Mouse (Mus musculus) C2C12 (cell line): Measurements from ENCODE around the gene C6.

Experiments
- CEBPB ChIP-seq: IDR thresholded peaks from one replicate; pipeline ENCODE4 v1.6.1; 2011; ENCODE audit warnings: low read depth, mild to moderate bottlenecking, control low read depth, moderate library complexity
- CTCF ChIP-seq: IDR thresholded peaks from one replicate; pipeline ENCODE4 v1.5.1; 2011; ENCODE audit not compliant: control insufficient read depth, insufficient read depth, insufficient read length
- FOSL1 ChIP-seq: IDR thresholded peaks from one replicate; pipeline ENCODE4 v1.8.0; 2011; ENCODE audit warnings: mild to moderate bottlenecking, low read length; ENCODE audit not compliant: poor library complexity, insufficient read depth, severe bottlenecking
- MAX ChIP-seq: IDR thresholded peaks from one replicate; pipeline ENCODE4 v1.6.1; 2011; ENCODE audit warnings: mild to moderate bottlenecking, control low read depth
- MYOD1 ChIP-seq: IDR thresholded peaks from one replicate; pipeline ENCODE4 v1.6.1; 2011; ENCODE audit warnings: low read depth; ENCODE audit not compliant: control insufficient read depth, insufficient read length
- MYOG ChIP-seq: IDR thresholded peaks from one replicate; pipeline ENCODE4 v1.6.1; 2011; ENCODE audit not compliant: control insufficient read depth, insufficient read length; ENCODE audit errors: extremely low read depth
- USF1 ChIP-seq: IDR thresholded peaks from one replicate; pipeline ENCODE4 v1.6.1; 2011; ENCODE audit warnings: low read depth, mild to moderate bottlenecking, control low read depth, moderate library complexity

GRCm38 (mm10) chr15:4816752-4817493 is 89.9 kb downstream of the C6 start:
- no peak for TF ChIP-seq CTCF
- TF ChIP-seq USF1, result no peak
- TF ChIP-seq MAX, result no peak
- no peak for TF ChIP-seq MYOG
- TF ChIP-seq FOSL1, result no peak
- no peak for TF ChIP-seq CEBPB
- peak; percentile 97 for TF ChIP-seq MYOD1
